Mouse (Mus musculus): Measurements from ENCODE around the gene Slc25a12.
A peak's percentile ranks its signal among the peaks of the same experiment; 100 is the strongest.
"Not testable (repeated sequence)": the region's sequence is repeated elsewhere in the genome, so short reads cannot be mapped to it uniquely, and the experiment has no call there.

The Slc25a12 gene

DNA sequence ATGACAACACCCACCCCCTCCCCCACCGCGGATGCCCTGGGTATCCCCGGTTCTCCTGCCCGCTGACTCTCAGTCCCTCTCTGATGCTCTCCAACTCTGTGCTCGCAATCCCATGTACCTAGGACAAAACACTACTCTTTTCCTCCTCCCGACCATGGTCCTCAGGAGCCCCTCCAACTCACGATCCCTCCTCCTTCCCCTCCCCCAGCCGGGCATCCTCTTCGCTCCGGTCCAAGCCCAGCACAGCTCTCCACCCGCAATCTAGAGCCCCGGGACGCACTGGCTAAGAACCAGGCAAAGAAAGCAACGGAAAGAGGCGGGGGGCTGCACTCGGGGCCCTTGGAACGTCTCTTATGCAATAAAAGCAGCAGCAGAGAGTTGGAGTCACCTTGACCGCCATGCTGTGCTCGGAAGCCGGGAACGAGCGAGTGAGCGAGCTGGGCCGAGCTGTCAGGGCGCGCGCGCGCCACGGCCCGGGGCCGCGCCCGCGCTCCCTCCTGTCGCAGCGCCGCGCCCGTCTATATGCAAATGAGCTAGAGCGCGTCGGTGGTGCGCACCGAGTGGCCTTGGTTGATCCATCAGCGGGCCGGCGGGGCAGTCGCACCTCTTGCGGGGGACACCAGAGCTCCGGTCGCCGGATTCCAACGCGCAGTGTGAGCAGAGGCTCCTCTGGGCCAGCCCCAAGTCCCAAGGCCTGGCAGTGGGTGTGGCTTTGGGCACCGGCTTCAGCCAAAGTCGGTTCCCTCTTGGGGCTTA is at the start of gene Slc25a12:
Gene Slc25a12, minus strand, starts transcription at position 625 of the 756 bp plus-strand sequence.
- peak; percentile 14 for DNase-seq (ENCODE audit: low spot score)

DNA sequence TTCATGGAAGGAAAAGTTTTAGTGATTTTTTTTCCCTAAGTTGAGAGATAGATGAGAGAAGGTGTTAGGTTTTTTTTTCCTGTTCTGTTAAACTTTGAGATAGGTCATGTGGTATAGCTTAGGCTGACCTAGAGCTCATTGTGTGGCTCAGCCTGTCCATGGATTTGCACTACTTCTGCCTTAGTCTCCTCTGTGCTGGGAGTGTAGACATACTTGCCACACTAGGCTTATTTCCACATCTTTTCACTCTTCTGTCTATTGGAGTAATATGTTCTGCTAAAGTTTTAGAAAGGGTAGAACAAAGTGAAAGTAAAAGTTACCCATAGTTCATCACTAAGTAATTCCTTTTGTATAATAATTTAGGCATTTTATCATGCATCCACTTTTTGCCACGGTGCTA is 38.1 kb upstream of the Slc25a12 start:
- no peak for DNase-seq (ENCODE audit: low spot score)

GRCm38 (mm10) chr2:71389864-71390263 is 22.3 kb upstream of the Slc25a12 start:
- DNase-seq (ENCODE audit: low spot score), result no peak

GRCm38 (mm10) chr2:71388951-71389763 is 21.6 kb upstream of the Slc25a12 start, which contains the start of gene Hat1:
Hat1 (plus strand) TSS chr2:71388958.
- DNase-seq (ENCODE audit: low spot score), result peak; percentile 88

GRCm38 (mm10) chr2:71387766-71388165 is 20.2 kb upstream of the Slc25a12 start:
- DNase-seq (ENCODE audit: low spot score), result no peak

DNA sequence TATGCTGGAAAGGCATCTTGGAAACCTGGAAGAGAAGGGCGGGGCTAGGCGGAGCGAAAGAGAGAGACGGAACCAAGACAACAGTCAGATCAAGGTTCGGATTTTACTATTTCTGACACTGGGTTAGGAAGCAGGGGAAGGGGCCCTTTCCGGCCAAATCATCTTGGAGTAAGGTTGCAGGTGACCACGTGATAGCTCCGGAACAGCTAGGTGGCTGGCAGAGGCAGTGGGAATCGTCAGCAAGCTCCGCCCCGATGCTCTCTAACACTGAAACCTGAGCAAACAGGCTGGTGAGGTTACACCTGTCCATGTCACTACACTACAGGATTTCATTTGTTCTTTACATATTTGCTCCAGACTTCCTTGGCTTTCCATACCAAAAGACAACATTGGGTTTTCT is 16.3 kb upstream of the Slc25a12 start:
- no peak for DNase-seq (ENCODE audit: low spot score)

DNA sequence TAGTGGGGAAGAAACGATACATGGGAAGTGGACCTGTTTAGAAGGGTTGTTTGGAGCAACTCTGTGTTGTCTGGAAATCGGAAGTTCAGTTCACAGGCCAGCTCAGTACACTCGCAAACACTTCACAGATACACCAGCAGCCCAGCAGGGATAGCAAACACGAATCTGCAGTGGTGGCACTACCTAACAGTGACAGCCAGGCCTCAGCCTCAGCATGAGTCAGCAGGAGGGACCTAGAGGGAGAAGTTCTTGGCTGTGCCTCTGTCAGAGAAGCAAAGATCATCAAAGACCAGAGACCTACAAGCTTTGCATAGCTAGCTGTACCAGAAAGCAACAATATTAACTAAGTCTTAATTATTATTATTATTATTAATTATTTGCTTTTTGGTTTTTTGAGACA is 14.4 kb upstream of the Slc25a12 start:
- no peak for DNase-seq (ENCODE audit: low spot score)

DNA sequence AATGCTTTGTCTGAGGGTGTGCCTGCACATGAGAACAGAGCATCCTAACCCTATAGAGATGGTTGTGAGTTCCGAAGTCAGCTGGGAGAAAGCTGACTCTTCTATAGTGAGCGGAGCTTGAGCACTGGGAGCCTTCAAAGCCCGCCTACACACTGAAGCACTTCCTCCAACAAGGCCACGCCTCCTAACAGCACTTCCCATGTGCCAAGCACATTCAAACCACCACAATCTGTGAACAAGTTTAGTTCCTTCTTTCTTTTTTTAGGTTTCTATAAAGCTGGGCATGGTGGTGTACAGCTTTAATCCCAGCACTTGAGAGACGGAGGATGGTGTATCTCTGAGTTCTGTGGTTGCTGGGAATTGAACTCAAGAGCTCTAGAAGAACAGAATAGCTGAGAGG is 9.9 kb upstream of the Slc25a12 start:
- no peak for DNase-seq (ENCODE audit: low spot score)

DNA sequence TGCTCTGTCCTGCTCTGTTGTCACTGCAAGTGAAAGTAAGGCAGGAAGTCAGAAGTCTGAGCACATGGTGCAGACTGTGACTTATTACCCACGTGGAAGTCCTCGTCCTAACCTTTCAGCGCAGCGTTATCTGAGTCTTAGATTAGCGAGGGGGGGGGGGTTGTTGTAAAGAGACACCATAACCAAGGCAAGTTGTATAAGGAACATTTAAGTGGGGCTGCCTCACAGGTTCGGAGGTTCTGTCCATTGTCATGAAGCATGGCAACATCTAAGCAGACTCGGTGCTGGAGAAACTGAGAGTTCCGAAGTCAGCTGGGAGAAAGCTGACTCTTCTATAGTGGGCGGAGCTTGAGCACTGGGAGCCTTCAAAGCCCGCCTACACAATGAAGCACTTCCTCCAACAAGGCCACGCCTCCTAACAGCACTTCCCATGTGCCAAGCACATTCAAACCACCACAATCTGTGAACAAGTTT is 8.9 kb upstream of the Slc25a12 start:
- DNase-seq (ENCODE audit: low spot score), result no peak

DNA sequence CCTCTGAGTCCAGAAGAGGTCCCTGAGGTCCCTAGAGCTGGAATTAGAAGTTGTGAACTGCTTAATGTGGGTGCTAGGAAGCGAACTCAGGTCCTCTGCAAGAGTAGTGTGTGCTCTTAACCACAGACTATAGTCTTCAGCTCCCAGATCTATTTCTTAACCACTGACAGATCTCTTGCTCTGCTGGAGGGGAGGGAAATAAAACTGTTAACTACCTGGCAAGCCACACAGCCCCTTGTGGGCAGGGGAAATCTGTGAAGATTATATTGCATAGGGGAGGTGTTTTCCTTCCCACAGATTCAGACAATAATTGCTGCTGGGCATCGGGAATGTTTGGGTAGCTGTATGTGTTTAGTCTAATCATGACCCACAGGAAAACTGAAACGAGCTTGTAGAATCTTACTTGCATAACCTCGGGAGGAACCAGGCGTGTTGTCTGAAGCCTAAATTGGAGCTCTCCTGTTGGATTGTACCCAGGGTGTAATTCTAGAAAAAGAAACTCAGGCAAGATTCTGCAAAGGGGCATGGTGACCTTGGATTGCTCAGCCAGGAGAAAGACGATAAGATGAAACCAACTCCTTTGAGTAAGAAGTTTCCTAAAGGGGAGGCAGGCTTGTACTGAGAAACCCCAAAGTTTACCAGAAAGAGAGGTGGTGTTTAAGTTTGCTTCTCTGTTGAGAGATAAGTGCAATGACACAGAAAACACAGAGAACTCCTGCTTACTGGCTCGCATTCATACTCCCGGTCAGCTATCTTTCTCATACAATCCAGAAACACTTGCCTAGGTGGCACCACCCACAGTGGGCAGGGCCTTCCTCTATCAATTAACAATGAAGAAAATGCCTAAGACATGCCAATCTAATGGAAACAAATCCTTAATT is 7.0 kb upstream of the Slc25a12 start:
- DNase-seq (ENCODE audit: low spot score), result no peak

GRCm38 (mm10) chr2:71372261-71372660 is 4.7 kb upstream of the Slc25a12 start:
- DNase-seq (ENCODE audit: low spot score), result not testable (repeated sequence)

- no peak for DNase-seq (ENCODE audit: low spot score)
Observed at GRCm38 (mm10) chr2:71371790-71372189, 4.2 kb upstream of the Slc25a12 start.

DNA sequence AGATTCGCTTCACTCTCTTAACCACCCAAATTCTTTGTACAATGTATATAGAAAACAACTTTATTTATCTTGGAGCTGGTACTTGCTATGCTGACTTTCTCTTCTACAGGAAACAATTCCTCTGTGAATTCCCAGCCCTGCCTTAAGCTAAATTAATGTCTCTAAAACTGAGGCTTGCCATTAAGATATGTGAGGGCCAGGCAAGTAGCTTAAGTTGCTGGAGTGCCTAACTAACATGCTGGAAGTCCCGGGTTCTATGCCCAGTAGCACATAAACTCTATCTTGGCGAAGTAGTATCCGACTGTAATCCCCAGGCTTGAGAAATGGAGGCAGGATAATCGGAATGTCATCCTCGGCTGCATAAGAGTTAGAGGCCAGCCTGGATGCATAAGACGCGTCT is 537 bp upstream of the Slc25a12 start:
- DNase-seq (ENCODE audit: low spot score), result no peak

DNA sequence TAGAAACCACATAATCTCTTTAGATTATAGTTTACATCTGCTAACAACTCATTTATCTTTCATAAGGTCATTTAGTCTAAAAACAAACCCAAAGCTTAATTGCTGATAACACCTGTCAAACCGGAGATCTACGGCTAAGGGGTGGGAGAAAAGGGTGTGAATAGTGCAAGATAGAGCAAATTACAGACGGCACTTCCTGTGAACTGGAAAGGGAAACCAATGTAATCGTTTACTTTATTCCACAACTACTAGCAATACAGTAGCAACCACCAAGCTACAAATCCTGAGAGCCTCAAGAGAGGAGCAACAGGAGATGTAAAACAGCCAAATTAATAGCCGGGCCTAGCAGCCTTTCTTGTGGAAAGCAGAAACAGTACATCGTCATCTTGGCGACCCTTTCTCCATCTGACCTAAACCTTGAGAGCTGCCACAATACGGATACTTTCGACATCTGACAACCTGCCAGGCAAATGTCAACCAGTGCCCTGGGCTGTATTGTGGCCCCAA is 878 bp downstream of the Slc25a12 start:
- DNase-seq (ENCODE audit: low spot score), result no peak

- DNase-seq (ENCODE audit: low spot score), result no peak
Observed at GRCm38 (mm10) chr2:71360192-71360591, 7.4 kb downstream of the Slc25a12 start.

DNA sequence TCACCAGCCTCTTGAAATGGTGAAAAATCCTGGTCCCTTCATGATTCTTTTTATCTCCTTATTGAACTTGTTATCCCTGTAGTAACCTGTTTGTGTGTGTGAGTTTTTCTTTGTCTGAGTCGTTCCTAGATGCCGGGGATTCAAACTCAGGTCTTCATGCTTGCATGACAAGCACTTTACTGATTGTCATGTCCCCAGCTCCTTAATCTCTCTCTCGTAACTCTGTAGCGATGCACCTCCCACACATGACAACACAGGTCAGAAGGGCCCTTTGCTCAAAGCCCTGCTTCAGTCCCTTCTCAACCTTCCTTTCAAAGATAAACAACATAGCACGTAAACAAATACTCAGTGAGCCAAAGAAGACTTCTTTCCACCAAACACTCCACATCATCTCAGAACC is 9.2 kb downstream of the Slc25a12 start:
- no peak for DNase-seq (ENCODE audit: low spot score)

DNA sequence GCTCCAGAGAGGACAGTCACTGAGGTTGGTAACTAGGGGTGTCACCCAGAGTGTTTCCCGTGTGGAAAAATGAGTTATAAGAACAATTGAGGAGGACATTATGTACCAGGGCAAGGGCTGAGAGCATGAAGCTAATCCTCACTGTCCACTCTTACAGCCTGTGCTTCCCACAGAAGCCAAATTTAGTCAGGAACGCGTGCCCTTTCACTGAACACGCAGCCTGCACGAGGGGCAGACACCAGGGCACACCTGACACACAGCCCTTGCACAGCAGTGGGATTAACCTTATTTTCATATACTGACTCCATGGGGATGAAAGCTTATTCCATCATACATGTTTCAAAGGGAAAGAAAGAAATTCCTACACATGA is 13.5 kb downstream of the Slc25a12 start:
- DNase-seq (ENCODE audit: low spot score), result no peak

DNA sequence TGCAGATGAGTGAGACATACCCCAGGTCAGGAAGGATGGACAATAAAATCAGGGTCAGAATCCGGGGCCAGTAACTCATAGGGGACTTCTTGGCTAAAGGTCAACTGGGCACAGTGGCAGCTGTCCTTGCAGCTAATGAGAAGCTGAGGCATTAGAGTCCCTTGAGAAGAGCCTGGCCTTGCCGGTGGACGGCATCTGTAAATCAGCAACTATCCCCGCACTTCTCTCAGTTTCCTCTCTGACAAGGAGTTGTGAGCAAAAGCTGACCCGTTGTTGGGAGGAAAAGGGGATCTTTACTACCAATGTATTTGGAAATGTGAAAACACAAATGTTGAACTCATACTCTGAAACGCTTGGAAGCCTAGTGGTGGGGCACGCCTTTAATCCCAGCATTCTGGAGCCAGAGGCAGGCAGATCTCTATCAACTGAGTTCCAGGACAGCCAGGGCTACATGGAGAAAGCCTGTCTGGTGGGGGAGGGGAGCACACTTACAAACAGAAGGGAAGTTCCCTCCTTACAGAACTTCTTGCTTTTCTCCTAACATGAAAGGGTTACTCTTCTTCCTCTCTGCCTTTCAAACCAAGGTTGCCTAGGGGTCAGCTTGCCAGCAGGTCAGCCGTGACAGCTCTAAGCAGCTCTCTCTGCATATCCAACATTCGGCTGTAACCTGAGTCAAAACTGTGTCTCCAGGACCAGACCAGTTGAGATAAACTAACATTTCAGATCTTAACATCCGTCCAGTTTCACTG is 14.1 kb downstream of the Slc25a12 start:
- DNase-seq (ENCODE audit: low spot score), result no peak

- DNase-seq (ENCODE audit: low spot score), result no peak
Observed at GRCm38 (mm10) chr2:71351727-71351987, 15.9 kb downstream of the Slc25a12 start.

- DNase-seq (ENCODE audit: low spot score), result no peak
Observed at GRCm38 (mm10) chr2:71350904-71351726, 16.4 kb downstream of the Slc25a12 start.

DNA sequence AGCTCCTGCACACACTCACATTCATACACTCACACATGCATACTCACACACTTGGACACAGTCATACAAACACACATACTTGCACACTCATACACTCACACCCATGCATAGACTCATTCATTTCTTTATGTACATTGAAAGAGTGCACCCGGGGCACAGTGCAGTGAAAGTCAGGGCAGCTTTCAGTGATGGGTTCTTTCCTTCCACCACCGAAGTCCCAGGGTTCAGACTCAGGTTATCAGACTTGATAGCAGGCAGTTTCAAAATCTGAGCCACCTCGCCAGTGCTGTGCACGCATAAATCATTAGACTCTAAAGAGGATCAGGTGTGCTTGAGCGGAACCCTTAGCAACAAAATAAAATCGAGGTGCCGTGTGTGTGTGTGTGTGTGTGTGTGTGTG is 17.4 kb downstream of the Slc25a12 start:
- no peak for DNase-seq (ENCODE audit: low spot score)
